Mouse (Mus musculus) layer of hippocampus, adult 9-11 months (tissue): Measurements from ENCODE around the gene Gga3.

Source experiments
- DNase-seq: peaks from one replicate; pipeline ENCODE4 v3.0.0; 2022

The Gga3 gene

GRCm38 (mm10) chr11:115630532-115631504 is 27.0 kb upstream of the Gga3 start:
- peak; percentile 88 for DNase-seq

- no peak for DNase-seq
Measured at GRCm38 (mm10) chr11:115629734-115630531, 26.1 kb upstream of the Gga3 start.

- no peak for DNase-seq
Measured at GRCm38 (mm10) chr11:115628465-115629101, 24.7 kb upstream of the Gga3 start.

GRCm38 (mm10) chr11:115627705-115628464 is 24.0 kb upstream of the Gga3 start, which contains the start of gene Slc25a19:
Gene Slc25a19, minus strand, starts transcription at chr11:115628295.
- DNase-seq = peak; percentile 100

- DNase-seq = no peak
Measured at GRCm38 (mm10) chr11:115626824-115627616, 23.2 kb upstream of the Gga3 start.

GRCm38 (mm10) chr11:115625877-115626276 is 22.0 kb upstream of the Gga3 start:
- no peak for DNase-seq

- no peak for DNase-seq
Measured at GRCm38 (mm10) chr11:115623487-115624070, 19.7 kb upstream of the Gga3 start.

- DNase-seq = no peak
Measured at GRCm38 (mm10) chr11:115619949-115620348, 16.1 kb upstream of the Gga3 start.

GRCm38 (mm10) chr11:115618732-115619516 is 15.1 kb upstream of the Gga3 start:
- DNase-seq = no peak

- no peak for DNase-seq
Measured at GRCm38 (mm10) chr11:115618001-115618400, 14.2 kb upstream of the Gga3 start.

- DNase-seq = no peak
Measured at GRCm38 (mm10) chr11:115616893-115617292, 13.0 kb upstream of the Gga3 start.

GRCm38 (mm10) chr11:115616371-115616770 is 12.5 kb upstream of the Gga3 start:
- no peak for DNase-seq

- DNase-seq = no peak
Measured at GRCm38 (mm10) chr11:115615875-115616274, 12.0 kb upstream of the Gga3 start.

- no peak for DNase-seq
Measured at GRCm38 (mm10) chr11:115615108-115615825, 11.4 kb upstream of the Gga3 start.

GRCm38 (mm10) chr11:115614346-115615107 is 10.7 kb upstream of the Gga3 start:
- no peak for DNase-seq

- DNase-seq = no peak
Measured at GRCm38 (mm10) chr11:115613138-115613945, 9.5 kb upstream of the Gga3 start.

GRCm38 (mm10) chr11:115612410-115613137 is 8.7 kb upstream of the Gga3 start, which contains the start of gene Mif4gd:
Gene Mif4gd, minus strand, starts transcription at chr11:115612969.
- DNase-seq = peak; percentile 84
